Mouse (Mus musculus) testis, adult 2 months (tissue): ENCODE measurements around the gene B4galnt3. TPM values are rescaled to one million over a fixed set of nuclear protein-coding genes. Genes with fewer than 3 reads are reported as not detected.

ENCODE experiments used
- H3K27ac ChIP-seq: fragments of 200-500 bp; 2 replicates; pipeline ENCODE4 v1.5.1; 2012; ENCODE audit warnings: low read depth, low read length; ENCODE audit not compliant: control insufficient read depth, insufficient read depth
- H3K27me3 ChIP-seq: fragments of 200-500 bp; 2 replicates; pipeline ENCODE4 v1.6.1; 2012; ENCODE audit warnings: mild to moderate bottlenecking, low read length, moderate library complexity; ENCODE audit not compliant: control insufficient read depth, insufficient read depth
- H3K36me3 ChIP-seq: fragments of 200-500 bp; 2 replicates; pipeline ENCODE4 v1.6.1; 2012; ENCODE audit warnings: mild to moderate bottlenecking, low read length; ENCODE audit not compliant: control insufficient read depth, insufficient read depth
- H3K4me1 ChIP-seq: fragments of 200-500 bp; 2 replicates; pipeline ENCODE4 v1.6.1; 2012; ENCODE audit warnings: low read length; ENCODE audit not compliant: control insufficient read depth, insufficient read depth
- H3K4me3 ChIP-seq: fragments of 200-500 bp; 2 replicates; pipeline ENCODE4 v1.5.1; 2012; ENCODE audit warnings: low read depth, mild to moderate bottlenecking, low read length, moderate library complexity, mixed read lengths; ENCODE audit not compliant: control insufficient read depth
- CTCF ChIP-seq: fragments of 200-500 bp; IDR thresholded peaks from 2 replicates; pipeline ENCODE4 v1.5.1; 2012; ENCODE audit warnings: low read depth, mild to moderate bottlenecking, inconsistent platforms, low read length, moderate library complexity; ENCODE audit not compliant: control insufficient read depth, insufficient read depth, insufficient replicate concordance
- POLR2A ChIP-seq: fragments of 200-500 bp; IDR thresholded peaks from 2 replicates; pipeline ENCODE4 v1.6.1; 2012; ENCODE audit warnings: low read depth, mild to moderate bottlenecking, inconsistent platforms, low read length, moderate library complexity; ENCODE audit not compliant: control insufficient read depth
- polyA plus RNA-seq: library from polyadenylated mRNA; depleted of rRNA; stranded (reverse); fragments of >200 nt; gene quantifications from 2 replicates; pipeline ENCODE4 v1.2.3, GENCODE M21; 2012

Gene B4galnt3
- polyA plus RNA-seq, 1 experiment: 8.2 TPM

DNA sequence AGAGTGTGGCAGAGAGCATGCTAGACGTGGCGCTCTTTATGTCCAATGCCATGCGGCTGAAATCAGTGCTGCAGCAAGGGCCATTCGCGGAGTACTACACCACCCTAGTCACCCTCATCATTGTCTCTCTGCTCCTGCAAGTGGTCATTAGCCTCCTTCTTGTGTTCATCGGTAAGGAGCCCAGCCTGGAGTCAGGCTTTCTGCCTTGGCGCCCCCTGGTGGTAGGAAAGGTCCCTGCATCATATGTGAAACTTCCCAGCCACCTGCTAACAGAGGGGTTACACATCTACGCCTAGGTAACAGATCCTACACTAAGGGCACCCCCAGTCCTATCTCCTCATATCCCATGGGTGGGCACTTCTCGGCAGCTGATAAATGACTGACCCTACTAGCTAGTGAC, 96.4 kb downstream of the B4galnt3 start:
- H3K4me1 ChIP-seq: no peaks in the 10 kb centered on the region
- H3K4me3 ChIP-seq: no peak overlapping the region
- no peaks in the 10 kb centered on the region for H3K27me3 ChIP-seq
- H3K27ac ChIP-seq: no peak overlapping the region
- peak; percentile 97 for TF ChIP-seq CTCF
- no peak for TF ChIP-seq POLR2A
- H3K36me3 ChIP-seq: no peaks in the 10 kb centered on the region

DNA sequence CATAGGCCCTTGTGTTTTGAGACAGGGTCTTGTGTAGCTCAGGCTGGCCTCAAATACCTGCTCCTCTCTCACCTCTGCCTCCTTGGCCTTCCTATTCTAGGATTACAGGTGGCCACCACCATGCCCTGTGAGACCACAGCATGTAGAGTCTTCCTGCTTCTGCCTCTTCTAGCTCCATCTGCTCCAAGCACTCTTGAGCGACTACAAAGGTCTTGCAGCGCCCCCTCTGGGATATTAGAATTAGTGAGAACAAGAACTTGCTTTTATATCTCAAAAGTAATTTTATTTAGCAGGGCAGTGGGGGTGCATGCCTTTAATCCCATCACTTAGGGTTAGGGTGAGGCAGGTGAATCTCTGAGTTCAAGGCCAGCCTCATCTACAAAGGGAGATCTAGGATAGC, 97.5 kb downstream of the B4galnt3 start:
- H3K27ac ChIP-seq: no peak overlapping the region
- no peak for TF ChIP-seq POLR2A
- TF ChIP-seq CTCF: no peak
- peaks cover 4% of the 10 kb centered on the region for H3K4me1 ChIP-seq
- H3K36me3 ChIP-seq: no peaks in the 10 kb centered on the region
- no peak overlapping the region for H3K4me3 ChIP-seq
- H3K27me3 ChIP-seq: no peaks in the 10 kb centered on the region

DNA sequence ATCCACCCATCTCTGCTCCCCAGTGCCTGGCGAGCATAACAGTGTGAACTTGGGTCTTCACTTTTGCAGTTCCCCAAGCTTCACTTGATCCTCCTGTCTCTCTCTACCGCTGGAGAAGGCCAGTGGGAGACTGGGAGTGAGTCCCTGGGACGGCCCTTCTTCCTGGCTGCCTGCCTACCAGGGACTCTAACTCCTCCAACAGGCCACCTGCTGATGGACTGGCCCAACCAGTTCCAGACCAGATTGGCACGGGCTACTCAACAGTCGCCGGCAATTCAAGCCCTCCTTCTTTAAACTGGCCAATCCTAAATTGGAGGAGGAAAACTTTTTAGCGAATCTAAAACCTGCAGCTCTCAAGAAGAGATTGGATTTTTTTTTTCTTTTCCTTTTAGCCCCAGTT, 99.4 kb downstream of the B4galnt3 start:
- Histone ChIP-seq H3K36me3 (no peaks in the 10 kb centered on the region), H3K4me1 (peaks cover 12% of the 10 kb centered on the region), H3K4me3 (no peak overlapping the region), H3K27me3 (no peaks in the 10 kb centered on the region), H3K27ac (peak overlapping the region; percentile 36; the same call in 1 of the 2 replicates)
- TF ChIP-seq POLR2A: peak; percentile 24; the same call in 1 of the 2 replicates
- no peak for TF ChIP-seq CTCF

DNA sequence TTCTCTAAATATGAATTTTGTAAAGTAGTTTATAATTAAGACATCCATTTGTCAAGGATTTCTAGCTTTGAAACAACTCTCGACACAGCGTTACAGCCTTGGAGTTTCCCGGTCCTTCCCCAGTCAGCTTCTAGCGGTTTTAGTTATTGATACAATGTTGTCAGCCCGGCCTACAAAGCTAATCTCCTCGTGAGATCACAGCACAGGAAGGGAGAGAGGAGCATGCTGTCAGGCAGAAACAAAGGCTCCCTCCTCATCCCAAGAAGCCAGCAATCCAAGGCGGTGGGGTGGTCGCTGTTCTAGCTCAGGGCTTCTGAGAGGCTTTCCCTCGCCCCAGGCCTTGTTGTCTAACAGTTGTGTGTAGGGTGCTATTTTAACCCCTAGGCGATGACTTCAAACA, 100.1 kb downstream of the B4galnt3 start:
- H3K4me1 ChIP-seq: peaks cover 12% of the 10 kb centered on the region
- no peaks in the 10 kb centered on the region for H3K36me3 ChIP-seq
- H3K27me3 ChIP-seq: no peaks in the 10 kb centered on the region
- H3K27ac ChIP-seq: no peak overlapping the region; the same call in 1 of the 2 replicates
- H3K4me3 ChIP-seq: no peak overlapping the region
- TF ChIP-seq CTCF (no peak), POLR2A (peak; percentile 12; the same call in 1 of the 2 replicates)

DNA sequence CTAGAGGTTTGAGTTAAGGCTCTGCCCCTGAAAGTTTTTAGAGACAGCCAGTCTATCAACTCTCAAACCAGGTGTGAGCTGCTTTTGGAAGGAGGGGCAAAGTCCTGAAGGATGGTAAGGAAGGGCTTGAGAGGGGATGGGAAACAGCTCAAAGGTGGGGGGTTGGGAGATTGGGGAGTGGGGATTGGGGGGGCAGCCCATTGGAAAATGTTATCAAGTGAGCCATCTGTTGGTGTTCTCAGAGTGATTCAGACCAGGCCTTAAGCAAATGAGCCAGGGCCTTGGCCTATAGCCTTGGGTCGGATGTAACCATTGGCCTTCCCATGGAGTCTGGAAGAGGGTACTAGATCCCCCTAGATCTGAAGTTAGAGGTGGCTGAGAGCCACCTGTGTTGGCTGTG, 100.6 kb downstream of the B4galnt3 start:
- H3K4me3 ChIP-seq: no peak overlapping the region
- peaks cover 13% of the 10 kb centered on the region for H3K4me1 ChIP-seq
- H3K27ac ChIP-seq: peak overlapping the region; percentile 50; the same call in 1 of the 2 replicates
- TF ChIP-seq POLR2A (no peak), CTCF (no peak)
- no peaks in the 10 kb centered on the region for H3K27me3 ChIP-seq
- no peaks in the 10 kb centered on the region for H3K36me3 ChIP-seq

DNA sequence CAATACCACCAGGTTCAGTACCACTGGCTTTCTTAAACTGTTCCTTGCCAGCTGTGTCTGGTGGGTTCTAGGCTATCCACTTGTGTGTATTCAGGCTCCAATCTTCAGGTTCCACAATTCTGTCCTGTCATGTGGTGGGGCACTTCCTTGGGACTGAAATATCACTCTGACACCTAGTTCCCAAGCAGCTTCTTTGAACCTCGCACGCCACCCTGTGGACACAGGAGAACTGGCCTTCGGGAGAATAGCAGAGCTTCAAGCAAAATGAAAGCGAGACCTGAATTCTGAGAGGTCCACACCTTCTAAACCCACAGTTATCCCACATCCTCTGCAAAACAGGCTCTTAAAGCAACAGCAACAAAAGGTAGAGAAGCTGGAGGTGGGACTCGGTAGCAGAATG, 101.2 kb downstream of the B4galnt3 start:
- TF ChIP-seq CTCF (peak; percentile 53; the same call in 1 of the 2 replicates), POLR2A (no peak)
- H3K4me1 ChIP-seq: peaks cover 18% of the 10 kb centered on the region
- no peak overlapping the region for H3K4me3 ChIP-seq
- H3K27ac ChIP-seq: no peak overlapping the region
- H3K36me3 ChIP-seq: no peaks in the 10 kb centered on the region
- no peaks in the 10 kb centered on the region for H3K27me3 ChIP-seq

DNA sequence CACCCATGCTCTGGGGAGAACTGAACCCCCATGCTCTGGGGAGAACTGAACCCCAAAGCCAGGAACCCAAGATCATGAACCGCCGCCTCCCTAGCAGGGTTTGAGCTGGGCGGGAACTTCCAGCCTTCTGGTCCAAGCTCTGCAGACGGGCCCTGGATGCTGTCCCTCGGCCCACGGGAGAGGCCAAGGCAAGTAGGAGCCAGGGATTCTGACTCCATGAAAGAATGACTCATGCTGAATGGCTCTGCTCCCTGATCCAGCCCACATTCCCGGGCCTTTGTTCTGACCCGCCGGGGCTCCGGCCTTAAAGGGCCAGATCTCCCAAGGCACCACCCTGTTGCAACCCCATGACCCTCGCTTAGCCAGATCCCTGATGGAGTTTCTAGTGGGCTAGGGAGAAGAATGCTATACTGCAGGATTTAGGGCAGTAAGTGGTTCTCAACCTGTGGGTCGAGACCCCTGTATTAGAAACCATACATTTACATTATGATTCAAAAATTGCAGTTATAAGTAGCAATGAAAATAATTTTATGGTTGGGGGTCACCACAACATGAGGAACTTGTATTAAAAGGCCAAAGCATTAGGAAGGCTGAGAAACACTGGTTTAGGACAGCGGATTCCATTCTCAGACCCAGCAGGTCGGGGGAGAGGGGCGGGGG, 102.0 kb downstream of the B4galnt3 start:
- Histone ChIP-seq H3K4me3 (no peak overlapping the region), H3K36me3 (no peaks in the 10 kb centered on the region), H3K27ac (no peak overlapping the region), H3K4me1 (peaks cover 23% of the 10 kb centered on the region), H3K27me3 (no peaks in the 10 kb centered on the region)
- TF ChIP-seq POLR2A: no peak
- no peak for TF ChIP-seq CTCF
